Mouse (Mus musculus) kidney, postnatal 25 days (tissue): ENCODE measurements around the gene Klc4.
A peak's percentile ranks its signal among the peaks of the same experiment; 100 is the strongest.

Experiments used
- DNase-seq, 2 experiments: peaks; one replicate each; pipeline ENCODE4 v3.0.0; 2021; ENCODE audit warnings: mixed read lengths in 2 of 2

The Klc4 gene

DNA sequence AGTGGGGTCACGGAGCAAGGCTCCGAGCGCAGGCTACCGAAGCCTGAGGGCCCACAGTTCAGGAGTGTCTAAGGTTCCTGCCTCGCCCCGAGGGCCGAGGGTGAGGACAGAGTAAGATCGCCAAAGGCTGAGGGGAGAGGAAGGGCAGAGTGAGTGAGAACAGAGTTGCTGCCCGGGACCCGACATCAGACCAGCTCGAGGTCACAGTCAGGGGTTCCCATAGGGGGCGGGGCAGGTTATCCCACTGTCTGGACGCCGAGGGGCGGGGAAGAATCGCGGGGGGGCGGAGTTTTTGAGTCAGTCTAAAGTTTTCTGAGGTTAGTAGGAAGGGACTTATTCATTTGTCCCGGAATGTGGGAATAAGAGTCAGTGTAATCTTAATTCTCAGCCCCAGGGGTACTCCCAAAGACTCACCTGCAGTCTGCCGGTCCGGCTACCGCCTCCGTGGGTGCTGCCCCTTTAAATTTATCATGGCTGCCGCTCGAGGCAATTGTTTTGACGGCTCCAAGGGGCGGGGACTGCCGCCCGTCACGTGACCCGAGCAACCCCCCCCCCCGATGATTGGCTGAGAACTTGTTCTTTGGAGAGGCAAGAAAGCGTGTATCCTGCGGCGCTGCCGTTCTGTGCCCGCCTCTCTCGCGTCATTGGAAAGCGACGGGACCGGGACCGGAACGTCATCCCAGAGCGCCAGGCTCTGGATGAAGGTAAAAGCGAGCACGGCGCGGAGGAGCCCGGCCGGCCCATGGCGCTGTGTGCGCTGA is at the start of gene Klc4, which contains the start of gene Mrpl2:
TSS of gene Klc4 (minus strand) at position 462 of the 761 bp plus-strand sequence.
TSS of gene Mrpl2 (plus strand) at position 669 of the 761 bp plus-strand sequence.
- peak; percentile 99 for DNase-seq

DNA sequence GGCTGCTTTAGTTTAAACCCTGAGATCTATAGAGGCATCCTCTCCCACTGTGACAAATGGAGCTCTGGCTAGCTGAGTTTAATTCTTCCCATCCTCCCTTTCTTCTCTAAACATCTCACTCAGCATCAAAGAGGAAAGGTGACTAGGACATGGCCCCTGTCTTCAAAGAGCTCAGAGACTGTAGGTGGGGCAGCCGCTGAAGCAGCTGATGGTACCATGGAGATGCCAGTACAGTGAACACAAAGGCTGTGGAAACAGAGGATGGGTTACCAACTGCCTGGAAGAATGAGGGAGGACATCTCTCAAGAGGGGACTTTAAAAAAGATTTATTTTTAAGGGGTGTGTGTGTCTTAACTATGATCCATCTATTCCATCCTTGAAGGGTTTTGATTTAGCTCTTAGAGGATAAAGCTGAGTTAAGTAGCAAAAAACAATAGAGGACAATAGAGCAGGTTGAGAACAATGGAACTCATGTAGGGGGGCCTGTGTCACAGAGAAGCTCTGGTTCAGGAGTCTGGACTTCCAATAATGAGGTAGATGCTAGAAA is 48.8 kb upstream of the Klc4 start:
- DNase-seq = no peak

DNA sequence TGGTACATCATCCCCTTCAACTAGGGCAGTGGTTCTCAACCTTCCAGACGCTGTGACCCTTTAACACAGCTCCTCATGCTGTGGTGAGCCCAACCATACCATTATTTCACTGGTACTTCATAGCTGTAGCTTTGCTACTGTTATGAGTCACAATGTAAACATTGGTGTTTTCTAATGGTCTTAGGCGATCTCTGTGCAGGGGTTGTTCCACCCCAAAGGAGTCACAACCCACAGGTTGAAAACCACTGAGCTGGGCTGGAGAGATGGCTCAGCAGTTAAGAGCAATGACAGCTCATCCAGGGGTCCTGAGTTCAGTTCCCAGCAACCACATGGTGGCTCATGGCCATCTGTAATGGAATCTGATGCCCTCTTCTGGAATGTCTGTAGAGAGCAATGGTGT is 45.6 kb upstream of the Klc4 start:
- DNase-seq = no peak

DNA sequence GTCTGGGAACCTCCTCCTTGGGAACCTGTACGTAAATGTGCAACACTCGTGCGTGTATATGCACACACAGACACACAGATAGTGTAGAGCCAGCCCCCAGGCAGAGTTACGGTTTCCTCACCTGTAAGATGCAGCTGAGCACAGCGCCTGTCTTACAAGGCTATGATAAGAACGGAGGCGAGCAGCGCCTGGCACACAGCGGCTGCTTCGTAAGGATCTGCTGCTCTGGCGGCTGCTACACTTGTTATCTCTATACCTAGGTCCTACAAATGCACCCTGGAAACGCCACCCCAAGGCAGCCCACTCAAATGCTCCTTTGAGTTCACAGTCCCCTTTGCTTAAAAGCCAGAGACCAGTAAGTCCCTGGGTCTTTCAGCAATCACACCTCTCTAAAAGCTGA is 44.8 kb upstream of the Klc4 start:
- DNase-seq = no peak

DNA sequence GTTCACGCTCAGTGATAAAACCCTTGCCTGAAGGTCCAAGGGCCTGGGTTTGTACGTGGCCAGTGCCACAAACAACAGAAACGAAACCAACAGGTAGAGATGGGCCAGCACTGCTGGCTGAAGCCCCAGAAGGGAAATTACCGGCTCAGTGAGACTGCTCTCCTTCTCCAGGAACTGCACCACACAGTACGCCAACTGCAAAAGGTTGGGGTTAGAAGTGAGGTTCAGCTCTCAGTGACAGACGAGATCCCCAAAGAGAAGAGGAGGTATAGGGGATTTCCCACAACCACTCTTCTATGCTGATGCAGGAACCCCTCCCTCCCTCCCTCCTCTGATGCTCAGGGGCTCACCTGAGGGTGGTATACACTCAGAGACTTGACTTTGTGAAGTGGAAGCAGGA is 40.1 kb upstream of the Klc4 start:
- DNase-seq = no peak

DNA sequence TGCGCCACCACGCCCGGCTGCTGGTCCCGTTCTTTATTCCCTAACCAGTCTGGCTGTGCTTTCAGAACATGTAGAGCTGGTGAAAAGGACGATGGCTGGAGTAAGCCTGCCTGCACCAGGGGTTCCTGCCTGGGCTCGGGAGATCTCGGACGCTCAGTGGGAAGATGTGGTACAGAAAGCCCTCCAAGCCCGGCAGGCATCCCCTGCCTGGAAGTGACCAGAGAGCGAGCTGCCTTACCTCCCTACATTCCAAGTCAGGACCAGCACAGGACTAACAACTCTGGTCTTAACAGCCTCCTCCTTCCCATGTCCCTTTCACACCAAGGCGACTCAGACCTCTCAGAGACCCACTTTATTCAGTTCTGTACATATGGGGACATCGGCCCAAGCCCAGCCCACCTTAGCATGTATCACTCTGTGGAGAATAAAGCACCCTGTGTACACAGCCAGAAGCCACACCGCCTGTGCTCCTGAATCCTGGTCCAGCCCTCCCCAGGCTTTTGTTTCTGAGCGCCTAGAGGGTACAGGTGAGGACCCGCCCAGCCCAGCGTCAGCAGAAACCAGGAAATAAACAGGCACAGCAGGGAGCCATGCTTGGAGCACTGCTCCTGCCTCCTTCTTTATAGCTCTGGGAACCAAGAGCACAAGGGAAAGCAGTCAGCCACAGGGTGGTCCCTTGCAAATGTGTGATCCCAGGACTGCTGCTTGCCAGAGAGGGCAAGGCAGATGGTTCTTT is 37.0 kb upstream of the Klc4 start:
- no peak for DNase-seq

DNA sequence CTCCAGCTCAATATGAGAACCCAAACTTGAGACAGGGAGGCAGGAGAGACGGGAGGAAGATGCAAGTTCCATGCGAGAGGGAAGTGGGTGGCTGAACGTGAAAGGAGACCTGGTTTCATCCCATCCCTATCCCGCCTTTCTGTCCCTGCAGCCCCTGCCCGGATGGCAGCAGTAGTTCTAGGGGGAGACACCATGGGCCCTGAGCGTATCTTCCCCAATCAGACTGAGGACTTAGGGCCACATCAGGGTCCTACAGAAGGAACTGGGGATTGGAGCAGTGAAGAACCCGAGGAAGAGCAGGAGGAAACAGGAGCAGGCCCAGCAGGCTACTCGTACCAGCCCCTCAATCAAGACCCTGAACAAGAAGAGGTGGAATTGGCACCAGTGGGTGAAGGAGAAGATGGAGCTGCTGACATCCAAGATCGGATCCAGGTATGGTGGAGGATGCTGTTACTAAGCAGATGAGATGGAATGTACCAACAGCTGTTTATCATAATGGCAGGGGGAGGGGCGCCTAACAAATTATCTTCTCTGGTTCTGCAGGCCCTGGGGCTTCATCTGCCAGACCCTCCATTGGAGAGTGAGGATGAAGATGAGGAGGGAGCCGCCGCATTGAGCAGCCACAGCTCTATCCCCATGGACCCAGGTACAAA is 35.8 kb upstream of the Klc4 start:
- no peak for DNase-seq

DNA sequence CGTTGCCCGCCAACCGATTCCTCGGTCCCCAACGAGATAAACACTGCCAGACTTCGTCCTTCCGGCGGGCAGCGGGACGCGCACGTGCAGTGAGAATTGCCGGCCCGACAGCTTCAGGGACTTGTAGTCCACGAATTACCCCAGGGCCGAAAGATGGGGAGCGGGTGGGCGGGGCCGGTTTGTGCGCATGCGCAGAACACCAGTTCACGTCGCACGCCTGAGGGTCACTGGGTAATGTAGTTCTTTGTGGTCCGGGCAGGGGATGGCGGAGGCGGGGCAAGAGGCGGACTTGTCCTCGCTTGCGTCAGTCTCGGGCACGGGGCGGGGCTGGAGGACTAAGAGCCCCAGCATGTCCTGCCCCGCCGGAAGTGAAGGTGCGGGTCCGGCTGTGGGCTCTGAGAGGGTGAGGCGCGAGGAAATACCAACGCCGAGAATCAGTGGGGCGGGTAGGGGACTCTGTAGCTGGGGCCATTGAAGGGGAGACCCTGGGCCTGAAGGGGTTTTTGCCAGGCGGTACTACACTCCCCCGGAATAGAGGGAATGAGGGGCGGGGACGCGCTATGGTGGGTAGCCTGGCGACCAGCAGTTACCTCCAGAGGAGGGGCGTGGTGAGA is 35.0 kb upstream of the Klc4 start, which contains the start of gene Klhdc3:
TSS of gene Klhdc3 (minus strand) at position 155 of the 614 bp plus-strand sequence.
- DNase-seq = peak; percentile 99

DNA sequence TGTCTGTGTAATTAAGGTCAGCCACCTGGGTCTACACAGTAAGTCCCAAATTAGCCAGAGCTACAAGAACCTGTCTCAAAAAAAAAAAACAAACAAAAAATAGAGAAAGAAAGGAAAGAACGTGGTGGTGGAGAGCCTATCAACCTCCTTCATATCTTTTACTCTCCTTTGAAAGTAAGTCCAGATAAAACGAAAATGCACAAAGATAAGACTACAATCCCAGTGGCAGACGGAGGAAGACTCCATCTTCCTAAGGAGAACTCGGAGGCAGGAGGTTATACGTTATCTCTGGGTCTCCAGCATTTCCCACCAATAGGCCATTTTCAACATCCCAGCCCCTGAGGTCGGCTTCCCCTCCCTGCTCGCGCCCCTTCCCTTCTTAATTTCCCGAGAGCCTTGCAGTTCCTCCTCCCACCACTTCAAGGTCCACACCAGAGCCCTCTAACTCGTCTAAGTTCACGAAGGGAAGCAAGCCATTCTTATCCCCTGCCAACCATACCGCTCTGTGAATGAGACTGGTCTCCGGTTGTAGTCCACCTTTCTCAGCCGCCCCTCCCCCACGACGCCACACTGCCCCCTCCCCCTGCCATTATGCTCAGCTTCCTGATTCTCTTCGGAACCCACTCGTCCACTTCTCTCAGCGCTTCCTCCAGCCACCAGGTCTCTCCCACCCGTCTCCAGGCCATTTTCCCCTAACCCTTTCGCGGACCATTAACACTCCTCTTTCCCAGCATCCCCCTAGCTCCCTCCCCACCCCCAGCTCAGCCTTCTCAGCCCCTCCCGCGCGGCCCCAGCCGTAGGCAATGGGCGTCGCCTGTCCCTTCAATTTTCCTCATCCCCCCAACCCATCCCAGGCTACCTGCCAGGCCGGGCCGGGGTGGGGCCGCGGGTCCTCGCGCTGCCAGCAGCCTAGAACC is 34.3 kb upstream of the Klc4 start:
- DNase-seq = peak; percentile 60 to 73

DNA sequence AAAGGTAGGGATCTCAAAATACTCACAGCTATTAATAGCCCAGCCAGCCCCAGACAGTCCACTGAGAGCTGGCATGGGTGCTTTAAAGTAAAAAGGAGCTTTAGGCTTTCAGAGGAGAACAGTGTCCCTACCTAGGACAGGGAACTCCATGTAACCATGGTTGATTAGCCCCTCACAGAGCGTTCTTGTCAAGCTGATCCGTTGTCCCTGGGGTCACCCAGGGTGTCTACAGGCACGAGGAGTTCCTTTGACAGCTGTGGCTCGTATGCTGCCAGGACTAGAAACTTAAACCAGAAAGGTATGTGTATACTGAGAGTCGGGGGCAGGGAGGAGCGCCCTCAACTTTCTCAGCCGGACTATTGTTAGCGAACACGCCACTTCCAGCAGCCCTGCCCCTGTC is 33.1 kb upstream of the Klc4 start:
- no peak for DNase-seq

DNA sequence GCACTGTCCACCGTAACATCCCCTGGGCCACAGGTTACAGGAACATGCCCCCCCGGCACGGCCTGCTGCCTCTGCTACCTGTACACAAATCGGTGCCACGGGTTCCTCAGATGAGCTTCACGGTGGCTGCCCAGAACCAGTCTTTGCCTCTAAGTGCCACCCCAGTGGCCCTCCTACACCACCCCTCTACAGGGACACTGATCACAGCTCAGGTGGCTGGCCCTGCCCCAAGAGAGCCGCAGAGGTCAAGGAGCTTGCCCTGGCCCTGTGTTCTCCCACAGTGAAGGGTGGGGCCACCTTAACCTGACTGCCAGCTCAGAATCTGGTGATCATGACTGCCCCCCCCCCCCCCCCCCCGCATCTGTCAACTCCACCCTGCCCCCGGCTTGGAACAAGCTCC is 32.6 kb upstream of the Klc4 start, which contains the start of gene Mea1:
TSS of gene Mea1 (plus strand) at position 378 of the 400 bp plus-strand sequence.
- DNase-seq = peak; percentile 30 to 76

DNA sequence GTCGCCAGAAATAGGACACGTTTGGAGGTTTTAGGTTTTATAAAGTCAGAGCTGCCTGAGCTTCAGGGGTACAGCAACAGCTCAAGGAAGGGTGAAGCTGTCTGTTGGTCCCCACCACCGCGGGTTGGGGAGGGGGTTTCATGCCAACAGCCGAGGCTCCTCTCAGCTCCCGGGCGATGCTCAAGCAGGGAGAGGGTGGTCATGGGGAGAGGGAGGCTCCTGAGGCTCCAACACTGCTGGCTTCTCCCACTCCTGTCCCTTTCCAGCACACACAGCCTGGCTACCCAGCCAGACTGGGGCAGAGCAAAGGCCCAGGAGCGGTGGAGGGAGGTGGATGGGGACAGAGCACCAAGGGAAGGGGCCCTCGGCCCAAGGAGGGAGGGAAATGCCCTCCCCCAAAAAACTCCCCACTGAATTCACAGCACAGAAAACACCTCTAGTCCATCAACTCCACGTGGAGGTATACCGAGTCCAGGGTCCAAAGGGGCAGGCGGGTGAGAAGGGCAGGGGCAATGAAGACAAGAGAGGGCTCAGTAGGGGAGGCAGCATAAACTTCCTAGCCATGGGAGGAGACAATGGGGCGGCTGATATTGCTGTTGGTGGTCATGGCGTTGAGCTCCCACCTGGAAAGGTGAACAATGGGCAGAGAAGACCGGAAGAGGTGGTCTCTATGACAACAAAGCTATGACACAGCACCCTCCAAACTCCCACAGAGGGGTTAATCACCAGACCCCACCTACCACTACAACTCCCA is 28.9 kb upstream of the Klc4 start:
- peak in 1 of 2 experiments; percentile 61 for DNase-seq

DNA sequence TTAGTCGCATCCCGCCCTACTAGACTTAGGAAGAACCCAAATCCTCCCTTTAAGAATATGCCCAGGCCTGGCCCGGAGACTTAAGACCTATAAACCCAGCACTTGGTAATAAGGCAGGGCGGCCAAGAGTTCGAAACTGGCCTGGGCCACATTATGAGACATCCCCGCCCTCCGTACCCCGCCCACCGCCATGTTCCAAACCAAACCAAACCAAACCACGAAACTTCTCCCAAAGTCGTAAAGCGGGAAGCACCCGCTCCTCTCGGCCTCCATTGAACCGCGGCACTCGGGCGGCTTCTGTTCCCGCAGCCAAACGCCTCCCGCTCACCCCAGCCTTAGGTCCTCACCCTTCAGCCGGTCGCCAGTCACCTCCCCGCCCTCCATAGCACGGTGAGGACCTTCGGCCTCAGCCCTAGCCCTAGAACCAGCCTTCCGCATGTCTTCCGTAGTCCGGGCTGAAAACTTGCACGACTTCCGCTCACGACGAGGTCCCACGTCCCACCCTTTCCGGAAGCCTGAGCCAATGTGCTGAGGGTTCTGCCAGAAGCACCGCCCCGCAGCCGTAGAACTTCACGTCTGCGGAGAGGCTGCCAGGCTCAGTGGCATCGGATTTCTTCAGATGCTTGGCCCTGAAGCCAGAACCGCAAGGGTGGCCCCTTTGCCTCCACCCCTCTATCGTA is 28.2 kb upstream of the Klc4 start, which contains the start of gene Rrp36:
TSS of gene Rrp36 (minus strand) at position 503 of the 680 bp plus-strand sequence.
- peak; percentile 93 to 97 for DNase-seq

DNA sequence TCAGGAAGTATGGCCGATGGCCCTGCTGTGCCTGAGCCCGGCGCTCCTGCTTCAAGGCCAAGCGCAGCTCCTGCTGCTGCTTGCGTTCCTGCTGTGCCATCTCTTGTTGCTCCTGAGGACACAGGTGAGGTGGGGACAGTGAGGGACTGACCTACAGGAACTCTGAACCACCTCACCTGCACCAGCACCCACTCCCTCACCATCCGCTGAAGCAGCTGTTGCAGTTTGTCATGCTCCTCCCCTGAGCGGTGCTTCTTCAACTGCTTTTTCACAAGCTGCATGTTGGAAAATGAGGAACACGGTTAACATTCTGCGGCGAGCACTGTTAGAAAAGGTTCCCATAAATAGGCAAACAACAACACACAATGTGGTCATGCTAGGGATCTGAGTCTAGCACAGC is 24.1 kb upstream of the Klc4 start:
- no peak for DNase-seq

DNA sequence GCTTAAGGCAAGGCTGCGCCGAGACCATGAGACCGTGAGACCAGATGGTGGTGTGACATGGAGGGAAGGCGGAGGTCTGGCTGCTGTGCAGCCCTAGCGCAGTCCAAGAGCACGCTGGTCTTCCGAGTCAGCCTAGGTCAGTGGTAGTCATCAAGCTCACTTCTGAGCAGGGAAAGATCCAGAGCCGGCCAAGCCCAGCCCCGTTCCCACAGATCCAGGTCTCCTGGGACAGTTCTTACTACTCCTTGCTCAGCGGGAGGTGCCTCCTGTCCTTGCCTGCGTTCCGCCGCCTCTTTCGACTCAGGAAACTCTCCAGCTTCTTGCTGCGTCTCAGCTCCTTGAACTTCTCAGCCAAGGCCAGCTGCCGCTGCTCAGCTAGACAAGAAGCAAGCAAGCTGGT is 21.9 kb upstream of the Klc4 start:
- DNase-seq = peak in 1 of 2 experiments; percentile 58

DNA sequence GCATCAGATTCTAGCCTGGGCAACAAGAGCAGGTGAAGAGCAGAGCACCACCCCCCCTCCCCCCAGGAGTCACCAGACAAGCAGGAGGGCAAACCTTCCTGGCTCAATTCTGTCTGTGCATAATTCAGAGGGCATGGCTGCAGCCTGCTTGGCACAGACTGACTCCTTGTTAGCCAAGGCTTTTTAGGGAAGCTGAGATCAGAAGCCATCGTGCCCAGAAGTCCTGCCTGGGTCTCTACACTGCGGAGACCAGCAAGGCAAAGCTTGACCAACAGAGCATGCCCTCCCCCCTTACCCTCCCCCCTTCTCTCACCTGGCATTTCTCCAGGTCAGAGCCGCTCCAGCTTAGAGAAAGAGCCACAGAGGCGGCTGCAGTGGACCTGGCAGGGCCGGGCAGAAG is 16.9 kb upstream of the Klc4 start:
- peak; percentile 43 to 65 for DNase-seq

DNA sequence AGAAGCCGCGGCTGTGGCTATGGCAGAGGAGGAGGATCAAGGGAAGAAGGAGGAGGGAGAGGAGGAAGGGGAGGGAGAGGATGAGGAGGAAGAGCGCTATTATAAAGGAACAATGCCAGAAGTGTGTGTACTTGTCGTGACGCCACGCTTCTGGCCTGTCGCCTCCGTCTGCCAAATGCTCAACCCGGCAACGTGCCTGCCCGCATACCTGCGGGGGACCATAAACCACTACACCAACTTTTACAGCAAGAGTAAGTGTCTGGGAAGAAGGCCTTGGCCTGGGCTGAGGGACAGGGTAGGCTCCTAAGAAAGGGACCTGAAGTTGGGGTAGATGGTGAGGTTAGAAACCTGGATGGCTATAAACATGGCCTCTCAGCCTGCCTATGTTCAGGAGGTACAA is 16.2 kb upstream of the Klc4 start:
- DNase-seq = no peak

DNA sequence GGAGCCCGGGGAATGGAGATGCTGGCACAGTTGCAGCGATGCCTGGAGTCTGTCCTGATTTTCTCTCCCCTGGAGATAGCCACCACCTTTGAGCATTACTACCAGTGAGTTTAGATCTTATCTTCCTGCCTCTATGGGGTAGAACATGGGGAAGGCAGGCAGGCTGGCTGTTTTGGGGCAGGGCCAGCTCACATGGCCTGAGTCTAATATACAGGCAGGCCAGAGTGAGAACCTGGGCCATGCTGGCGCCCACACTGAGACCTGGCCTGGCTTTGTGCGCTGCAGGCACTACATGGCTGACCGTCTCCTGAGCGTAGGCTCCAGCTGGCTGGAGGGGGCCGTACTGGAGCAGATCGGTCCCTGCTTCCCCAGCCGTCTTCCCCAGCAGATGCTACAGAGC is 15.5 kb upstream of the Klc4 start:
- DNase-seq = no peak

DNA sequence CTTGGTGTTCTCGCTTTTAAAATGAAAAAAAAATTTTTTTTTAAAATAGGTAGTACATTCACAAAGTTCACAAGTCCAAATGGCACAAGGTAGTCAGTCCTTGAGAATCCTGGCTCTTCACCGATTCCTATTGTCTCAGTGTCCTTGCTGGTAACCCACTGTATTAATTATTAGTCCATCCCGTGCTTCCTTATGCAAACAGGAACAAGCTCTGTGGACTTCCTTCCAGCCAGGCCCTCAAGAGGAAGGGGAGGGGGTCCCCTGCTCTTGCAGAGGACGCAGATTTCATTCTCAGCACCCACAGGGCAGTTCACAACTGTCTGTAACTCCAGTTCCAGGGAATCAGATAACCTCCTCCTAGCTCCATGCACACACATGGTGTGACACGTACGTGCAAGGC is 10.2 kb upstream of the Klc4 start:
- no peak for DNase-seq
